10 mouse cellular contexts compared by ENCODE assay signal in genomic region chrX:162871734-162872517, GRCm38 (mm10). TPM values are rescaled to one million over a fixed set of nuclear protein-coding genes. Genes with fewer than 3 reads are reported as not detected.
DNase-seq lines count a peak whose midpoint lies in the region; ATAC-seq and TF ChIP-seq lines count a peak whose summit lies in the region.
"Had no signal": no experiment of that assay in that cellular context is flagged by ENCODE, and none has a peak within 500 bp of the region (broad histone marks: within the 10 kb centered on the region; RNA-seq: fewer than 3 reads in every experiment).

No protein-coding gene starts in this region.

- H3K9me3 ChIP-seq in embryonic facial prominence, embryonic 11.5 days (replicated peaks; ENCODE audit: control insufficient read depth, low read length): no peaks in the 10 kb centered on the region
- H3K9me3 ChIP-seq: heart, embryonic 13.5 days had no signal

- TF ChIP-seq CTCF in Patski (IDR thresholded peaks at IDR 0.05): peak; percentile 87

- WGBS in embryonic facial prominence, embryonic 11.5 days: 43% methylated on average over 4 of the region's 4 CpGs

- in situ Hi-C loops in Patski (cut with MboI; ENCODE audit: low pct_unique_long_range_greater_than_20kb): loop anchor here (5.0 kb wide), 1 partner anchor 155 kb away; no protein-coding TSS in a partner anchor

- no peak overlapping the region for H3K27ac ChIP-seq in embryonic facial prominence, embryonic 11.5 days (replicated peaks; ENCODE audit: low read depth, low read length)
- H3K27ac ChIP-seq: heart, embryonic 13.5 days; macrophage had no signal

- DNase-seq in adrenal gland, adult 2 months: peak; percentile 25
- no peak for DNase-seq in adrenal gland, postnatal 4 days (ENCODE audit: low spot score in 2 of 2)
- peak; percentile 16 to 35 for DNase-seq in layer of hippocampus, postnatal 10 days (ENCODE audit: low spot score in 2 of 2)
- DNase-seq in layer of hippocampus, adult 11-12 months (ENCODE audit: low spot score): no peak
- DNase-seq in Patski (ENCODE audit: low read depth, low spot score): no peak
- DNase-seq in embryonic facial prominence, embryonic 11.5 days (ENCODE audit: low spot score): peak; percentile 18
- peak; percentile 4 for DNase-seq in lung, postnatal 10 days
- peak; percentile 63 for DNase-seq in thymus, postnatal 4 days

- H3K36me3 ChIP-seq in embryonic facial prominence, embryonic 11.5 days (replicated peaks; ENCODE audit: control insufficient read depth, insufficient read depth, low read depth, low read length): no peaks in the 10 kb centered on the region

- peaks cover 11% of the 10 kb centered on the region for H3K27me3 ChIP-seq in Patski
- H3K27me3 ChIP-seq in embryonic facial prominence, embryonic 11.5 days (ENCODE audit: control insufficient read depth, insufficient read depth, low read length): no peaks in the 10 kb centered on the region
- H3K27me3 ChIP-seq: heart, embryonic 13.5 days had no signal

- H3K4me1 ChIP-seq in embryonic facial prominence, embryonic 11.5 days (ENCODE audit: control insufficient read depth, insufficient read depth, low read length): no peaks in the 10 kb centered on the region
- H3K4me1 ChIP-seq: heart, embryonic 13.5 days had no signal

- H3K9ac ChIP-seq in embryonic facial prominence, embryonic 11.5 days (replicated peaks; ENCODE audit: low read length): no peak overlapping the region
- H3K9ac ChIP-seq: heart, embryonic 13.5 days had no signal

- CTCF ChIA-PET in Patski (lab: Charles Lee): interaction anchor here (0.7 to 3.5 kb wide), 10 partner anchors 9 to 150 kb away, joined by 3 to 19 read pairs (median 4); no protein-coding TSS in a partner anchor

- no peak overlapping the region for H3K4me3 ChIP-seq in embryonic facial prominence, embryonic 11.5 days (ENCODE audit: low read depth, low read length)
- H3K4me3 ChIP-seq: heart, embryonic 13.5 days had no signal

- ATAC-seq in Patski: peak; percentile 54
- no peak for ATAC-seq in embryonic facial prominence, embryonic 11.5 days (replicated peaks; ENCODE audit: insufficient number of reproducible peaks, low FRiP score, low TSS enrichment, low read depth)

- no peak overlapping the region for H3K4me2 ChIP-seq in embryonic facial prominence, embryonic 11.5 days (ENCODE audit: low read depth, low read length)
- H3K4me2 ChIP-seq: heart, embryonic 13.5 days had no signal

- POLR2A ChIA-PET in Patski (lab: Charles Lee): interaction anchor here (1.1 kb wide), 1 partner anchor 14 kb away, joined by 3 read pairs; no protein-coding TSS in a partner anchor

RNA-seq across cellular contexts. Expression of gene Syap1, which starts 16.3 kb away (rescaled TPM):
- 10 to 100 TPM; 76.9 to 79.7 TPM for total RNA-seq in adrenal gland, adult 2 months (2021)
- polyA plus RNA-seq in adrenal gland, adult 2 months (2012; rRNA removed): 10.0 and 10.7 TPM in 2 replicates
- total RNA-seq in adrenal gland, postnatal 4 days (2021): 10 to 100 TPM; 62.3 to 64.4 TPM
- total RNA-seq in layer of hippocampus, postnatal 10 days (2021): 10 to 100 TPM; 37.3 to 39.4 TPM
- 71.4 TPM for polyA plus RNA-seq in Patski (2021)
- polyA plus RNA-seq in embryonic facial prominence, embryonic 11.5 days (2014; fragmentation: Nextera tagmentation; extraction: Ambion mirVana): 52.0 and 57.8 TPM in 2 replicates

RNA-seq across cellular contexts. Expression of gene Ctps2, which starts 29.1 kb away (rescaled TPM):
- 10 to 100 TPM; 57.2 to 72.6 TPM for total RNA-seq in adrenal gland, adult 2 months (2021)
- 5.3 and 8.5 TPM in 2 replicates for polyA plus RNA-seq in adrenal gland, adult 2 months (2012; rRNA removed)
- total RNA-seq in adrenal gland, postnatal 4 days (2021): 100 to 1,000 TPM; 118 to 126 TPM
- total RNA-seq in layer of hippocampus, postnatal 10 days (2021): 10 to 100 TPM; 59.6 to 63.5 TPM
- 109 TPM for polyA plus RNA-seq in Patski (2021)
- polyA plus RNA-seq in embryonic facial prominence, embryonic 11.5 days (2014; fragmentation: Nextera tagmentation; extraction: Ambion mirVana): 115 and 129 TPM in 2 replicates

RNA-seq across cellular contexts. Expression of gene Txlng, which starts 42.7 kb away (rescaled TPM):
- total RNA-seq in adrenal gland, adult 2 months (2021): 10 to 100 TPM; 19.5 to 23.9 TPM
- polyA plus RNA-seq in adrenal gland, adult 2 months (2012; rRNA removed): 0.89 and 1.1 TPM in 2 replicates
- 10 to 100 TPM; 19.6 to 20.8 TPM for total RNA-seq in adrenal gland, postnatal 4 days (2021)
- total RNA-seq in layer of hippocampus, postnatal 10 days (2021): 10 to 100 TPM; 17.5 to 18.6 TPM
- polyA plus RNA-seq in Patski (2021): 10.6 TPM
- polyA plus RNA-seq in embryonic facial prominence, embryonic 11.5 days (2014; fragmentation: Nextera tagmentation; extraction: Ambion mirVana): 19.3 and 19.7 TPM in 2 replicates

Comparison
In these comparisons a context has a peak if more than half of its experiments do, and no peak if none do; other contexts are left out.
1. DNase-seq: peak in adrenal gland, adult 2 months (single experiment), layer of hippocampus, postnatal 10 days (2 of 2), embryonic facial prominence, embryonic 11.5 days (single experiment), lung, postnatal 10 days (single experiment) and thymus, postnatal 4 days (single experiment); none in adrenal gland, postnatal 4 days (0 of 2), layer of hippocampus, adult 11-12 months (single experiment) and Patski (single experiment).